Mouse (Mus musculus): ENCODE measurements around the gene Rufy3. TPM values are rescaled to one million over a fixed set of nuclear protein-coding genes. Genes with fewer than 3 reads are reported as not detected.

Rufy3 gene
- 6.4 and 7.8 TPM in 2 replicates for polyA plus RNA-seq (2012; rRNA removed)

DNA sequence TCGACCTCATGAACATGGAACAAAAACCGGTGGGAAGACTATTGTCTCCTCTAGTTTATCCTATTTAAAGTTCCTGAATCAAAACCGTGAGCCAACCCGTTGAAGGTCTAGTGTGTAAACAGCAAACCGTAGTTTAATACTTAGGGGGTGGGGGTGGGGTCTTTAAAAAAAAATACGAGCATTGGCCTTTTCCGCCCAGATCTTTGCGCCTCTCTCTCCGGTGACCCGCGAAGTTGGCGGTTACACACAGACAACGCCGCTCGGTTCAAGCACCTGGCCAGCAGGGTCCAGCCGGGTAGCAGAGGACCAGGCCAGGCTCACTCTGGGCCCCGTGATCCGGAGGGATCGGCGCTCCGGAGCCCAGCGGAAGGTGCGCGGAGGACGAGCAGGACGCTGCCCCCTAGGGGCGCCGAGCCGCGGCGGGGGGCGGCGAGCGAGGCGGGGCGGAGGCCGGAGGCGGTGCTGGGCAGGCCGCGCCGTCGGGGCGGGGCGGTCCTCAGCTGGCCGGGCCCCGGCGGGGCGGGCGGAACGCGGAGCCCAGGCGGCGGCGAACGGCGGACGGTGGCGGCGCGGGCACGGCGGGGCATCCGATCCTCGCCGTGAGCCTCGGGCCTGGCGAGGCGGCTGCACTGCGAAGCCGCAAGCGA lies at the start of gene Rufy3:
Gene Rufy3 (plus strand): TSS at position 540 of the 647 bp plus-strand sequence.
- peak; percentile 85 for DNase-seq
- H3K4me3 ChIP-seq (ENCODE audit: control insufficient read depth, insufficient read depth, low read length) = peak within 1 kb of the TSS; percentile 80
- peak within 1 kb of the TSS; percentile 23; the same call in 1 of the 2 replicates for H3K27ac ChIP-seq (ENCODE audit: control insufficient read depth, insufficient read depth, low read length)
- H3K27me3 ChIP-seq (ENCODE audit: control insufficient read depth, insufficient read depth, low read length) = no peaks in the 10 kb centered on the region
- WGBS = 3% methylated on average over 70 of the region's 71 CpGs
- peaks cover 4% of the 10 kb centered on the region; the same call in 1 of the 2 replicates for H3K4me1 ChIP-seq (replicated peaks; ENCODE audit: control insufficient read depth, insufficient read depth, low read length)
- TF ChIP-seq POLR2A (IDR thresholded peaks at IDR 0.05; ENCODE audit: control insufficient read depth, extremely low read depth, insufficient read depth, low read length, poor library complexity) (0 out of 2 replicates have a peak, but pooled peaks have one; percentile 23), CTCF (IDR thresholded peaks at IDR 0.05; ENCODE audit: borderline replicate concordance, control insufficient read depth, extremely low read depth, insufficient read depth, low read length, poor library complexity) (peak; percentile 82; the same call in 1 of the 2 replicates)
- H3K36me3 ChIP-seq (ENCODE audit: control insufficient read depth, insufficient read depth, low read length) = no peaks in the 10 kb centered on the region

DNA sequence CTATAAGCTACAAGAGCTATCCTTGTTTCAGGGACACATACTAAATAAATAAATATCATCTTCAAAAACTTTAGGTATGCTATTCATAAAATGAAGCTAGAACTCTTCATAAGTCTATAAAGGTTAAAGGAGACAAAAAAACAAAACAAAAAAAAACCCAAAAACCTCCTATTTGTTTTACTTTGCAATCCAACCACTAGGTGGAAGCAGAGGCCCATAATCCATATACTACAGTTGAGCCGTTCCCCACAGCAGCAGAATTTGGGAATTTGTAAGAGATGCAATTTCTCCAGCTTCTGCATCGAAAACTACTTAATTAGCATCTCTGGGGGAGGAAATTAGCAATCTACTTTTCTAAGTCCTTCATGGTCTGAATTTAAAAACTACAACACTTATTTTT lies 45.6 kb upstream of the Rufy3 start:
- peak; percentile 43 for DNase-seq
- Histone ChIP-seq H3K36me3 (ENCODE audit: control insufficient read depth, insufficient read depth, low read length) (no peaks in the 10 kb centered on the region), H3K27me3 (ENCODE audit: control insufficient read depth, insufficient read depth, low read length) (no peaks in the 10 kb centered on the region), H3K27ac (ENCODE audit: control insufficient read depth, insufficient read depth, low read length) (no peak overlapping the region), H3K4me1 (replicated peaks; ENCODE audit: control insufficient read depth, insufficient read depth, low read length) (no peaks in the 10 kb centered on the region), H3K4me3 (ENCODE audit: control insufficient read depth, insufficient read depth, low read length) (no peak overlapping the region)
- 1% methylated on average over 2 of the region's 2 CpGs for WGBS
- no peak for TF ChIP-seq POLR2A (IDR thresholded peaks at IDR 0.05; ENCODE audit: control insufficient read depth, extremely low read depth, insufficient read depth, low read length, poor library complexity)
- no peak for TF ChIP-seq CTCF (IDR thresholded peaks at IDR 0.05; ENCODE audit: borderline replicate concordance, control insufficient read depth, extremely low read depth, insufficient read depth, low read length, poor library complexity)

DNA sequence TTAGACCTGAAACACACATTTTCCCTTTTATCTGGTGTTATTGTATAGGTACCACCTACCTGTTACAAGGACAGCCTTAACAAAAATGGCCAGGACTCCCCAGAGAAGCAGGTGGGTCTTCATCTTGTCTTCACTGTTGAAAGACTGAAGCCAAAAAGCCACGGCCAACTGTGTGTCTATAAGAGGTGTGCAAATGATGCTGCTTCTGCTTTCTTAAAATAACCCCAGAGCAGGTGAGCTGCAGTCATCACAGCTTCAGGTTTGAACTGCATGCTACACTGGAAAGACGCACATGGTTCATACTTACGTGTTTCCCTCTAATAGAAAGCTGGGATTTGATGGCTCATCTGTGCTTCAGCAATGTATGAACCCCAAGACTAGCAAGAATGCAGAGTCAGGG lies 37.2 kb upstream of the Rufy3 start, which contains the start of gene Jchain:
Gene Jchain (minus strand): TSS at position 235 of the 400 bp plus-strand sequence.
- TF ChIP-seq POLR2A (IDR thresholded peaks at IDR 0.05; ENCODE audit: control insufficient read depth, extremely low read depth, insufficient read depth, low read length, poor library complexity) (no peak), CTCF (IDR thresholded peaks at IDR 0.05; ENCODE audit: borderline replicate concordance, control insufficient read depth, extremely low read depth, insufficient read depth, low read length, poor library complexity) (no peak)
- 86% methylated on average over 3 of the region's 3 CpGs for WGBS

DNA sequence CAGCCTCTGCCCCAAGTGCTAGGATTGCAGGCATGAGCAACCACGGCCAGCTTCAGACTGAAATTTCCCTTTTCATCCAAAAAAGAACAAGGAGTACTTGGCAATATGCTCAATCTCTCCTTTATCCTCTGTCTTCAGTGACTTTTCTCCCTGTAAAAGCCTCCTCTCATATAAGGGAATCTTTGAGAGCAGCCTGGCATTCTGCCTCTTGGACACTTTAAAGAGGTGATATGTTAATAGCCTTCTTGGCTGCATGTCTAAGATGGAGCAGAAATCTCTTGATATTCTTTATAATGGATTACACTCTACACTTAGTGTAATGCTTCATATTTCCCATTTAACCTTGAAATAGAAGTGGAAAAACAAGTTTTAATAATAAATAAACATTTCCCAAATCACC lies 33.9 kb upstream of the Rufy3 start:
- no peak for DNase-seq
- H3K27me3 ChIP-seq (ENCODE audit: control insufficient read depth, insufficient read depth, low read length) = no peaks in the 10 kb centered on the region
- H3K4me3 ChIP-seq (ENCODE audit: control insufficient read depth, insufficient read depth, low read length) = no peak overlapping the region
- 84% methylated on average over 1 of the region's 1 CpGs for WGBS
- H3K27ac ChIP-seq (ENCODE audit: control insufficient read depth, insufficient read depth, low read length) = no peak overlapping the region
- TF ChIP-seq POLR2A (IDR thresholded peaks at IDR 0.05; ENCODE audit: control insufficient read depth, extremely low read depth, insufficient read depth, low read length, poor library complexity) (no peak), CTCF (IDR thresholded peaks at IDR 0.05; ENCODE audit: borderline replicate concordance, control insufficient read depth, extremely low read depth, insufficient read depth, low read length, poor library complexity) (no peak)
- peaks cover 6% of the 10 kb centered on the region for H3K4me1 ChIP-seq (replicated peaks; ENCODE audit: control insufficient read depth, insufficient read depth, low read length)
- no peaks in the 10 kb centered on the region for H3K36me3 ChIP-seq (ENCODE audit: control insufficient read depth, insufficient read depth, low read length)

More for the DNA sequence above, 37.2 kb upstream of the Rufy3 start, which contains the start of gene Jchain:
- Histone ChIP-seq H3K27ac (ENCODE audit: control insufficient read depth, insufficient read depth, low read length) (no peak within 1 kb of the TSS), H3K4me1 (replicated peaks; ENCODE audit: control insufficient read depth, insufficient read depth, low read length) (peaks cover 4% of the 10 kb centered on the region), H3K4me3 (ENCODE audit: control insufficient read depth, insufficient read depth, low read length) (no peak within 1 kb of the TSS), H3K27me3 (ENCODE audit: control insufficient read depth, insufficient read depth, low read length) (no peaks in the 10 kb centered on the region), H3K36me3 (ENCODE audit: control insufficient read depth, insufficient read depth, low read length) (no peaks in the 10 kb centered on the region)
- no peak for DNase-seq

DNA sequence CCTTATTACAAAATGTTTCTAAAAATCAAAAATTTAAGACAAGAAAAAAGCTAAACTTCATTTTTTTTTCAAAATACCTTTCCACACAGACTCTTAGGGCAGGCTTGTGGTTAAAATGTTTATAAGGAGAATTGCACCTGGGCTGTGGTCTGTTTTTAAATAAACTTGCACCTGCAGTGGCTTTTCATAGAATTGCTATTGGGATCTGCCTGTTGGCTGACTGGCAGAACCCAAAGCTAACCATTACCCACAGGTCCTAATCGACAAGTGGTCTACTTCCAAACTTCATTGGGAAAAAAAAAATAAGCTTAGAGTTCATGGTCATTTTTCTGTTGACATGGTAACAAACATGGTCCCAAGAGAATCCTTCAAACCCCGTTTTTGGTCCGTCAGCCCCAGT lies 30.1 kb upstream of the Rufy3 start:
- no peaks in the 10 kb centered on the region for H3K36me3 ChIP-seq (ENCODE audit: control insufficient read depth, insufficient read depth, low read length)
- H3K27ac ChIP-seq (ENCODE audit: control insufficient read depth, insufficient read depth, low read length) = no peak overlapping the region; the same call in 1 of the 2 replicates
- H3K4me1 ChIP-seq (replicated peaks; ENCODE audit: control insufficient read depth, insufficient read depth, low read length) = peaks cover 12% of the 10 kb centered on the region
- TF ChIP-seq POLR2A (IDR thresholded peaks at IDR 0.05; ENCODE audit: control insufficient read depth, extremely low read depth, insufficient read depth, low read length, poor library complexity) = no peak
- TF ChIP-seq CTCF (IDR thresholded peaks at IDR 0.05; ENCODE audit: borderline replicate concordance, control insufficient read depth, extremely low read depth, insufficient read depth, low read length, poor library complexity) = no peak
- H3K27me3 ChIP-seq (ENCODE audit: control insufficient read depth, insufficient read depth, low read length) = no peaks in the 10 kb centered on the region
- H3K4me3 ChIP-seq (ENCODE audit: control insufficient read depth, insufficient read depth, low read length) = no peak overlapping the region
- DNase-seq = peak; percentile 24
- WGBS = 8% methylated on average over 3 of the region's 3 CpGs

DNA sequence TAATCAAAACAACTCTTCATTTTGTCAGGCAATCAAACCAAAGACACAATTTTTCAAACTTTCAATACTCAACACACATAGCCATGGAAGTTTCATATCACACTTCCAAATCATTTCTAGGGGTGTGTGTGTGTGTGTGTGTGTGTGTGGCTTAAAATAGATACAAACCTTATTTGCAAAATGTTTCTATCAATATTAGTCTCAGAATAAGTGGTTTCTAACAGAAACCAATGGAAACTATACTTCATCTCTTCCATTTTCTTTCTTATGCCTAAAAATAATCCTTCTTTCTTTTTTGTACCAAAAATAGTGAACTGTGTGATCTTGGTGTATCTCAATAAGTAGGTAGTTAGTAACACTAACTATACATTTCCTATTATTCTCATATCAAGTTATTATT lies 24.0 kb upstream of the Rufy3 start:
- no peak for TF ChIP-seq POLR2A (IDR thresholded peaks at IDR 0.05; ENCODE audit: control insufficient read depth, extremely low read depth, insufficient read depth, low read length, poor library complexity)
- TF ChIP-seq CTCF (IDR thresholded peaks at IDR 0.05; ENCODE audit: borderline replicate concordance, control insufficient read depth, extremely low read depth, insufficient read depth, low read length, poor library complexity) = no peak
- no peak overlapping the region for H3K4me3 ChIP-seq (ENCODE audit: control insufficient read depth, insufficient read depth, low read length)
- peaks cover 7% of the 10 kb centered on the region for H3K4me1 ChIP-seq (replicated peaks; ENCODE audit: control insufficient read depth, insufficient read depth, low read length)
- no peak overlapping the region for H3K27ac ChIP-seq (ENCODE audit: control insufficient read depth, insufficient read depth, low read length)
- no peaks in the 10 kb centered on the region for H3K36me3 ChIP-seq (ENCODE audit: control insufficient read depth, insufficient read depth, low read length)
- DNase-seq = no peak
- no peaks in the 10 kb centered on the region for H3K27me3 ChIP-seq (ENCODE audit: control insufficient read depth, insufficient read depth, low read length)
